Mouse (Mus musculus) bone marrow, adult 2 months (tissue): Measurements from ENCODE around the gene Kazald1.

Experiments used
- CTCF ChIP-seq: fragments of 200-500 bp; IDR thresholded peaks from 2 replicates; pipeline ENCODE4 v1.5.1; 2011; ENCODE audit warnings: low read length, control low read depth; ENCODE audit not compliant: control insufficient read depth, insufficient read depth
- POLR2A ChIP-seq: fragments of 200-500 bp; IDR thresholded peaks from 2 replicates; pipeline ENCODE4 v1.6.1; 2011; ENCODE audit warnings: low read depth, mild to moderate bottlenecking, control low read depth, low read length, borderline replicate concordance; ENCODE audit not compliant: control insufficient read depth

DNA sequence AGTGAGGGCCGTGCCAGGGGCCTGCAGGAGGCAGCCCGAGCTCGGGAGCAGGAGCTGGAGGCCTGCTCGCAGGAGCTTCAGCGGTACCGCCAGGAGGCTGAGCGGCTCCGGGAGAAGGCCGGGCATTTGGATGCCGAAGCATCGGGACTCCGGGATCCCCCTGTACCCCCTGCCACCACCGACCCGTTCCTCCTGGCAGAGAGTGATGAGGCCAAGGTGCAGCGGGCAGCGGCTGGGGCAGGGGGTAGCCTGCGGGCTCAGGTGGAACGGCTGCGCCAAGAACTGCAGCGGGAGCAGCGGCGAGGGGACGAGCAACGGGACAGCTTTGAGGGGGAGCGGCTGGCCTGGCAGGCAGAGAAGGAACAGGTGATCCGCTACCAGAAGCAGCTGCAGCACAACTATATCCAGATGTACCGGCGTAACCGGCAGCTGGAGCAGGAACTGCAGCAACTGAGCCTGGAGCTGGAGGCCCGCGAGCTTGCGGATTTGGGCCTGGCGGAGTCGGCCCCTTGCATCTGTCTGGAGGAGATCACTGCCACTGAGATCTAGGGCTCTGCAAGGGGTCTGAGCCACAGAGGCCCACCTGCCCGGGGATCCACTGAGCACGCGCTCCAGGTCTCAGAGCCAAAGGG lies 49.0 kb upstream of the Kazald1 start:
- TF ChIP-seq CTCF = no peak
- no peak for TF ChIP-seq POLR2A
